Mouse (Mus musculus) cerebellum, postnatal 36 days (tissue): Measurements from ENCODE around the gene Rcor3.

Experiments used
- DNase-seq, 2 experiments: peaks; one replicate each; pipeline ENCODE4 v3.0.0; 2021 to 2022; ENCODE audit warnings: mixed read lengths in 2 of 2

Rcor3 gene

DNA sequence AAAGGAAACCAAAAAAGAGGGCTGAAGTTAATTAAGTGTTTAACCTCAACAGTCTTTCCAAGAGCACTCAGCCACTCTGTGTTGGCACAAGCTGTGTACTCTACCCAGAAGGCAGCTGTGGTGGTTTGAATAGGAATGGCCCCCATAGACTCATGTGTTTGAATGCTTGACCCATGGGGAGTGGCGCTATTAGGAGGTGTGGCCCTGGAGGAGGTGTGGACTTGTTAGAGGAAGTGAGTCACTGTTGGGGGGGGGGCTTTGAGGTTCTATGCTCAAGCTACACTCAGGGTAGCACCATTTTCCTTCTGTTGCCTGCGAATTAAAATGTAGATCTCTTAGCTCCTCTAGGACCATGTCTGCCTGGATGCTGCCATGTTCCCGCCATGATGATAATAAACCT lies 70.9 kb downstream of the Rcor3 start:
- DNase-seq, result no peak

DNA sequence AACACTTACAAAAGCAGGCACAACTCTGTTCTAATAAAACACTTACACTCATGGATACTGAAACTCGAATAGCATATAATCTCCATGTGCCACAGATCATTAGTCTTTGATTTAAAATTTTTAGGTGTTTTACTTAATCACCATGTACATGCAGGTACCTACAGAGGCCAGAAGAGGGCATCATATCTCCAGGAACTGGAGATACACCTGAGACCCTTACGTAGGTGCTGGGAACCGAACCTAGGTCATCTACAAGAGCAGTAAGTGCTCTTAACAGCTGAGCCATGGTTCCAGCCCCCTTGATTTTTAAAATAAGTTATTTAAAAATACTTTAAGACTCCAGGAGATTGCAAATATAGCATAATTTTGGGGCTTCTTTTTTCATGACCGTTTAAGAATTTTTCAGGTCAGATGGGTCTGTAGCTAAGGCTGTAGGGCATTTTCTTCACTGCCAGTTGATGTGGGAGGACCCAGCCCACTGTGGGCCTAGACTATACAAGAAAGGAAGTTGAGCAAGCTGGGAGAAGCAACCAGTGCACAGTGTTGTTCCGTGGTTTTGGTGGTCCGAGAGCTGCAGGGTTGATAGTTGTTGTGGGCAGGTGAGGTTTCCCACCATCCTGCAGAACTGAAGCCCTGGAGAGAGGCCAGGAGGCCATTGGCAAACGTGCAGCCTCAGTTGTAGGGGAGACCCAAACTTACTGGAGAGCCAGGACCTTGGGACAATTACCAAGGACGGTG lies 74.5 kb downstream of the Rcor3 start:
- no peak for DNase-seq

DNA sequence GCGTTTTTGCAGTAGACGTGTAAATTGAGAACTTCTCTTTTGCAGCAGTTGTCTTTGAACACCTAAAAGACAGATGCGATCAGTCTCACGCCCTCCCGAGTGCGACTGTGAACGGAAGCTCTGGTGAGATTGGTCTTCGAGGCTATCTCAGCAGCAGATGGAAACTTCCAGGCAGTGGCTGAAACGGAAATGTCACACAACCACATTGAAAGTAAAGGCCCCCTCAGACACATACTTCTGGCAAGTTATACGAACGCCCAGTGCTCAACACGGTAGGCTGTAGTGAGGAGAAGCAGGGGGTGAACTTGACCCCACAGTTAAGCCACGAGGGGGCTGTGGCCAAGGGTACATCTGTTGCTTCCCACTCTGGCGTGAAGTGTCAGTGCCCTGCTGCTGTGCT lies 75.2 kb downstream of the Rcor3 start:
- DNase-seq, result no peak

DNA sequence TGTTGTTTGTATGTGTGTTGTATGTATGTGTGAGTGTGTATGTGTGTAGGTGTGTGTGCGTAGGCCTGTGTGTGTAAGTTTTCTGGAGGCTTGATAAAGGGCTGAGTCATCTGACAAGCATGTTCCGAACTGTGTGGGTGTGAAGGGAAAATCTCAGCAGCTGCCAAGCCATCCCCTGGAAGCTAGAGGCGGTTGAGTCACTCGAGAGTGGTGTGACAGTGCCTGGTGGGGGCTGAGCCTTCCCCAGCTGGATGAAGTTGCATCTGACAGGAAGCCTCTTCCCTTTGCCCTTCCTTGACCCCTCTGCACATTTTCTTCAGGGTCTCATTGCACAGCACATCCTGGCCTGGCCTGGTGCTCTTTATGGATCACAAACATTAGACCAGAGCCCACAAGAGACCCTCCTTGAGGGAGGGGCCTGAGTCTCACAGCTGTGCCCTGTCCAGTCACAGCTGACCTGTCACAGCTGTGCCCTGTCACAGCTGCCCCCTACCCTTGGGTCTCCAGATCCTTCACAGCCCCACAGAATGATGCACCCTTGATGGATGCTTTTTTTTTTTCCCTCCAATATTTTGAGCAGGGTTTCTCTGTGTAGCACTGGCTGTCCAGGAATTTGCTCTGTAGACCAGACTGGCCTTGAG lies 76.1 kb downstream of the Rcor3 start:
- DNase-seq, result no peak

DNA sequence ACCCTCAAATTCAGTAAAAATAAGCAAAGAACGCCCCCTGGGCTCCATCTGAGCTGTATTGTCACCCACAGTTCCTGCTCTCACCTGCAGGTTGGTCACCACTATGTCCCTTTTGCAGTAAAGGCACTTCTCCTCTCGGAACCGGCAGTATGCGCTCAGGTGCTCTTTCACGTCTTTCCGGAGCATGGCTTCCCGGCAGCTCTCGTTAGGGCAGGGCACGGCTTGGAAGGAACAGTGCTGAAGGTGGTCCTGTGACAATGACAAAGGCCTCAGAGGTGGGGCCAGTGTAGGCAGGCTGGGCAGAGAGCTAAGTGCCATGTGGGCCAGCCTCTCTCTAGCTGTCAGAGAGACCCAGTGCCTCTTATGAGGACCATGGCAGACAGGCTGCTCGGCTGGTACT lies 79.0 kb downstream of the Rcor3 start:
- no peak for DNase-seq

DNA sequence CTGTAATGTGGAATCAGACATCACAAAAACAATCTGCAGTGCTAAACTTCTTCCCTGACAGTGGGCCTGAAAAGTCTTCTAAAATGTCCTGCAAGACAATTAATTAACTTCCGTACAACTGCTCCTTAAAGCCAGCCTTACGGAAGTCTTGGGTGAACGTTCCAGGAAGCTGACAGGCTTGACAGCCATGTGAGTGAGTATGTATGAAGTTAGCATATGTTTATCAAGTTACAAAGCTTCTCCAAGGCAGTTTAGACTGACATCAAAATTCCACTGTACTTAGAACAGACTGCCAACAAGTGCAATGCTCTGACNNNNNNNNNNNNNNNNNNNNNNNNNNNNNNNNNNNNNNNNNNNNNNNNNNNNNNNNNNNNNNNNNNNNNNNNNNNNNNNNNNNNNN lies 84.1 kb downstream of the Rcor3 start:
- no peak for DNase-seq

DNA sequence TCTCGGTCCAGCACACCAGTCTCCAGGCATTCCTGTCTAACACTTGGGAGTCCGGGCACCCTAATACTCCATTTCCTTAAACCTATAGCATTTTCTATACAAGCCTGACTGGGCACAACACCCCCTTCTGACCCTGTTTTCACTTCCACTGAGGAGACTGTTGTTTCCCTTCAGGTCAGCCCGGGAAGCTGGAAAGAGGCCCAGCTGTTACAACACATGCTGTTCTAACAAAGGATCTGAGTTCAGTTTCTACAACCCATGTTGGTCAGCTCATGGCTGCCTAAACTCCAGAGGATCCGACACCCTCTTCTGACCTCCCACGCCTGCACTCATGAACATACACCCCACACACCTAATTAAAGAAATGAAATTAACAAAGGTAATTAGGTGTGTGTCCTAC lies 84.9 kb downstream of the Rcor3 start:
- no peak for DNase-seq

DNA sequence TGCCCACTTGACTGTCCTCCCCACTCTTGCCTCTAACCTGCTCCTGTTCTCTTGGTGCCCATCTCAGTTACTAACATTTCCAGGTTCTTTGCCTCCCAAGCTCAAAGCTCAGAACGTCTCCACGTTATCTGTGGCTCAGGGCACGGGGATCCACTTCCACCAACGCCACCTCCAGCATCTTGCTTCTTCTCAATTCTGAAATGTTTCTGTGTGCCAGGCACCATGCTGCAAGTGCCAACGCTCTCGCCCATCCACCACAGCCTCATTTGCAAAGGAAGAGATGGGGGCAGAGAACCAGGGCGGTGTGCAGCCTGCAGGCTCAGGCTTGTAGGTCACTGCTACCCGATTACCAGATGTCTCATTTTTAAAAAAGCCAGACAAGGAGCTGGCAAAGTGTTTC lies 85.4 kb downstream of the Rcor3 start:
- DNase-seq, result no peak
